Mouse (Mus musculus): Measurements from ENCODE around the gene Rdh9. TPM values are rescaled to one million over a fixed set of nuclear protein-coding genes. Genes with fewer than 3 reads are reported as not detected.

Gene Rdh9
- 10 to 100 TPM in 1 of 2 experiments, 1 to 10 TPM in 1; 8.4 to 20.8 TPM for total RNA-seq (2021)
- long read RNA-seq, experiment 1, transcript Rdh9-201 (4 exons, 2,698 nt): major isoform, 23 of 31 reads
- long read RNA-seq, experiment 1, partial matches to known transcripts: 2 of 31 reads
- long read RNA-seq, experiment 1, other reads (novel, unspliced or antisense): 4 of 31 reads
- long read RNA-seq, experiment 2, partial matches to known transcripts: 0 of 1 reads
- long read RNA-seq, experiment 2, other reads (novel, unspliced or antisense): 1 of 1 reads

- DNase-seq: no peak
These were observed at the start of gene Rdh9 for GRCm38 (mm10) chr10:127776011-127776410. TSS of gene Rdh9 (plus strand) at chr10:127776386.

- no peak for DNase-seq
These were observed 47.7 kb upstream of the Rdh9 start for GRCm38 (mm10) chr10:127728437-127728836.

- no peak for DNase-seq
These were observed 45.8 kb upstream of the Rdh9 start for GRCm38 (mm10) chr10:127730285-127730932.

GRCm38 (mm10) chr10:127730933-127731310, 45.3 kb upstream of the Rdh9 start:
- DNase-seq: no peak

- DNase-seq: no peak
These were observed 44.8 kb upstream of the Rdh9 start for GRCm38 (mm10) chr10:127731397-127731796.

- peak; percentile 49 for DNase-seq
These were observed 41.8 kb upstream of the Rdh9 start for GRCm38 (mm10) chr10:127734434-127734833.

GRCm38 (mm10) chr10:127736266-127736665, 39.9 kb upstream of the Rdh9 start:
- DNase-seq: no peak

- no peak for DNase-seq
These were observed 39.3 kb upstream of the Rdh9 start for GRCm38 (mm10) chr10:127736916-127737315.

- no peak for DNase-seq
These were observed 38.6 kb upstream of the Rdh9 start for GRCm38 (mm10) chr10:127737552-127737951.

- peak; percentile 60 for DNase-seq
These were observed 37.9 kb upstream of the Rdh9 start for GRCm38 (mm10) chr10:127738151-127738882.

- peak; percentile 92 for DNase-seq
These were observed 37.0 kb upstream of the Rdh9 start, which contains the start of gene Zbtb39 for GRCm38 (mm10) chr10:127739083-127739660. TSS of gene Zbtb39 (plus strand) at chr10:127739538.

- no peak for DNase-seq
These were observed 36.5 kb upstream of the Rdh9 start for GRCm38 (mm10) chr10:127739661-127740161.

GRCm38 (mm10) chr10:127744661-127745060, 31.5 kb upstream of the Rdh9 start:
- peak; percentile 80 for DNase-seq

- no peak for DNase-seq
These were observed 30.3 kb upstream of the Rdh9 start for GRCm38 (mm10) chr10:127745886-127746285.

- no peak for DNase-seq
These were observed 28.9 kb upstream of the Rdh9 start for GRCm38 (mm10) chr10:127747254-127747653.

GRCm38 (mm10) chr10:127748847-127749612, 27.2 kb upstream of the Rdh9 start:
- DNase-seq: peak; percentile 73

- no peak for DNase-seq
These were observed 25.9 kb upstream of the Rdh9 start for GRCm38 (mm10) chr10:127750136-127750777.

- no peak for DNase-seq
These were observed 24.6 kb upstream of the Rdh9 start, which contains the start of gene Gpr182 for GRCm38 (mm10) chr10:127751548-127751947. TSS of gene Gpr182 (minus strand) at chr10:127751732.

GRCm38 (mm10) chr10:127754566-127755166, 21.5 kb upstream of the Rdh9 start:
- peak; percentile 72 for DNase-seq

GRCm38 (mm10) chr10:127755246-127755645, 20.9 kb upstream of the Rdh9 start:
- no peak for DNase-seq

Measured in adrenal gland, postnatal 10 days (tissue).